Mouse (Mus musculus): ENCODE results near the gene Iqgap1. TPM values are rescaled to one million over a fixed set of nuclear protein-coding genes. Genes with fewer than 3 reads are reported as not detected.
"Not testable (repeated sequence)": the region's sequence is repeated elsewhere in the genome, so short reads cannot be mapped to it uniquely, and the experiment has no call there.

Iqgap1 gene
- polyA plus RNA-seq, 1 experiment from 2014 or later: 14.4 TPM

DNA sequence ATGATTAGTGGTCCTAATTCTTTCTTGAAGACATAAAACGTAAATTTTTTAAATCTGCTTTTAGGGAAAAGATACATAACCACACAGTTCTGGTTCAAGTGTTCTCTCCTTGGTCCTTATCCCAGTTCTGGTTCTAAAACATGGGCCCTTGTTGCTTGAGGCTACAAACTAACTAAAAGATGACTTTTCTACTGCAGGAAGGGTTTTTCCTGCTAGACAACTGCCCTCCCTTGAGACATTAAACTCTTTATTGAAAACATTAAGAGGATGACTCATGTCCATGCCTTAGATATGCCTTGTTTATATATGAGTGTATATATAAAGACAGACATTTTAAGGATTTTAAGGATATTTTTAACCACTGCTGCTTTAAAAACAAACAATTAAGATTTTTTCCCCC lies 17.4 kb upstream of the Iqgap1 start:
- Histone ChIP-seq H3K9me3 (replicated peaks) (no peaks in the 10 kb centered on the region), H3K27me3 (no peaks in the 10 kb centered on the region), H3K4me1 (replicated peaks) (peaks cover 2% of the 10 kb centered on the region), H3K36me3 (replicated peaks) (no peaks in the 10 kb centered on the region), H3K4me2 (no peak overlapping the region), H3K27ac (replicated peaks) (no peak overlapping the region), H3K9ac (no peak overlapping the region), H3K4me3 (replicated peaks) (no peak overlapping the region)
- no peak for ATAC-seq (ENCODE audit: insufficient read depth)
- WGBS (ENCODE audit: insufficient replicate concordance): 69% methylated on average over 1 of the region's 1 CpGs

DNA sequence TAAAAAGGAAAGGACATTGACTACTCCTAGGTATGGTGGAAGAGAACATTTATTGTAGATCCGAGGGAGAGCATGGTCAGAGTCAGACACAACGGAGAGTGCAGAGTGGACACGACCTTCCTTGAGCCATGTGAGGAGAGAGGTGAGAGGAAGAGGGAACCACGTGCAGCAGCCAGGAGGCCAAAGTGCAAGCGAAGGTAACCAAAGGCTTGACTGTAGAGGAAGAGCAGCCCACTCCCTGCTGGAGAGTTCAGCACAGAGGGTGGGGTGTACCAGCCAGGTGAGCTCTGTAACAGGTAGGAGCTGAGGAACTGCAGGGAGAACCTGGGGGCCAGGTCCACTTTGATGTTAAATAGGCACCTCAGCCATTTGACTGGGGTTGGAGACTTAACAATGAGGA lies 16.4 kb upstream of the Iqgap1 start:
- H3K4me3 ChIP-seq (replicated peaks): no peak overlapping the region
- H3K9me3 ChIP-seq (replicated peaks): no peaks in the 10 kb centered on the region
- ATAC-seq (ENCODE audit: insufficient read depth): no peak
- peaks cover 4% of the 10 kb centered on the region for H3K4me1 ChIP-seq (replicated peaks)
- no peaks in the 10 kb centered on the region for H3K27me3 ChIP-seq
- WGBS (ENCODE audit: insufficient replicate concordance): 56% methylated on average over 5 of the region's 5 CpGs
- H3K4me2 ChIP-seq: no peak overlapping the region
- H3K9ac ChIP-seq: no peak overlapping the region
- H3K27ac ChIP-seq (replicated peaks): no peak overlapping the region
- H3K36me3 ChIP-seq (replicated peaks): no peaks in the 10 kb centered on the region

- no peaks in the 10 kb centered on the region for H3K27me3 ChIP-seq
- H3K4me3 ChIP-seq (replicated peaks): no peak overlapping the region
- H3K27ac ChIP-seq (replicated peaks): no peak overlapping the region
- ATAC-seq (ENCODE audit: insufficient read depth): no peak
- WGBS (ENCODE audit: insufficient replicate concordance): 46% methylated on average over 4 of the region's 4 CpGs
- no peak overlapping the region for H3K4me2 ChIP-seq
- H3K9ac ChIP-seq: no peak overlapping the region
- H3K36me3 ChIP-seq (replicated peaks): no peaks in the 10 kb centered on the region
- H3K4me1 ChIP-seq (replicated peaks): peaks cover 4% of the 10 kb centered on the region
- no peaks in the 10 kb centered on the region for H3K9me3 ChIP-seq (replicated peaks)
Measured at GRCm38 (mm10) chr7:80840937-80841336, 15.2 kb upstream of the Iqgap1 start.

DNA sequence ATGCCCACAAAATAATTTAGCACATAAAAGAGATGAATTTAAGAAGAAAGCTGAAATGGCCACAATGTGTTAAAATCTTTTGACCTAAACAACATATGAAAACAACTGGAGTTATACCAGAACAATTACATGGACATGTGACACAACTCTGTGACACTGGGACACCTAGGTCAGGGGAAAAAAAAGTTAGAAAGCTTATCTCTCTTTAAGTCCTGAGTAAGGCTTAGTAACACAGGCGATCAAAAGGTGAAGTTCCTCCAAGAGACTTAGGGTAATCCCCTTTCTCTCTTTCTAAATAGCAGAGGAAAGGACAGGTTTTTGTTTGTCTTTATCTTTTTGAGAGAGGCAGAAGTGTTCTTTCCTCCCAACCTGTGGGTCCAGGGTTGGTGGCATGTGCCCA lies 14.5 kb upstream of the Iqgap1 start:
- Histone ChIP-seq H3K27me3 (no peaks in the 10 kb centered on the region), H3K9me3 (replicated peaks) (no peaks in the 10 kb centered on the region), H3K36me3 (replicated peaks) (no peaks in the 10 kb centered on the region), H3K9ac (no peak overlapping the region), H3K4me1 (replicated peaks) (peaks cover 4% of the 10 kb centered on the region), H3K4me2 (no peak overlapping the region), H3K4me3 (replicated peaks) (no peak overlapping the region), H3K27ac (replicated peaks) (no peak overlapping the region)
- no peak for ATAC-seq (ENCODE audit: insufficient read depth)
- 17% methylated on average over 1 of the region's 1 CpGs for WGBS (ENCODE audit: insufficient replicate concordance)

GRCm38 (mm10) chr7:80839755-80840154 lies 14.0 kb upstream of the Iqgap1 start:
- H3K36me3 ChIP-seq (replicated peaks): no peaks in the 10 kb centered on the region
- no peak overlapping the region for H3K4me3 ChIP-seq (replicated peaks)
- H3K4me2 ChIP-seq: no peak overlapping the region
- H3K9me3 ChIP-seq (replicated peaks): no peaks in the 10 kb centered on the region
- no peak overlapping the region for H3K9ac ChIP-seq
- H3K27me3 ChIP-seq: no peaks in the 10 kb centered on the region
- ATAC-seq (ENCODE audit: insufficient read depth): no peak
- H3K4me1 ChIP-seq (replicated peaks): peaks cover 4% of the 10 kb centered on the region
- H3K27ac ChIP-seq (replicated peaks): no peak overlapping the region

DNA sequence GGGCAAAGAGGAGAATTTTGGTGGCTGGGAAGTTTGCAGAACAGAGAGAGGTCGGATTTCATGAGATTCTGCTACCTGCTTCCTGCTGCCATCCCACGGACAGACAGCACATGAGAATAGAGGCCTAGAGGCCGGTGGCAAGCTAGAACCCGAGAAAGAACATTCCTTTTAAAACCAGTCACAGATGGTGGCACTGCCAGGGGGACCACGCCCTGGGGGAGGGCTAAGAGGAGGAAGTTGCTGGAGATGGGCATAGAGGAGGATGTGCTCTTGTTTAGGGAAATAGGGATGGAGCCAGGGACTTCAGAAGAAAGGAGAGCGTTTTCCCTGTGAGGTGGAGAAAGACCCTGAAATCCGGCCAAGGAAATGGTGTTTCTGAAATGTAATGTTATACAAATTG lies 12.5 kb upstream of the Iqgap1 start:
- H3K4me2 ChIP-seq: no peak overlapping the region
- WGBS (ENCODE audit: insufficient replicate concordance): 39% methylated on average over 7 of the region's 7 CpGs
- peaks cover 10% of the 10 kb centered on the region for H3K4me1 ChIP-seq (replicated peaks)
- ATAC-seq (ENCODE audit: insufficient read depth): no peak
- H3K4me3 ChIP-seq (replicated peaks): no peak overlapping the region
- H3K27ac ChIP-seq (replicated peaks): no peak overlapping the region
- no peak overlapping the region for H3K9ac ChIP-seq
- H3K27me3 ChIP-seq: no peaks in the 10 kb centered on the region
- H3K36me3 ChIP-seq (replicated peaks): no peaks in the 10 kb centered on the region
- H3K9me3 ChIP-seq (replicated peaks): no peaks in the 10 kb centered on the region

GRCm38 (mm10) chr7:80837736-80838135 lies 12.0 kb upstream of the Iqgap1 start:
- Histone ChIP-seq H3K9me3 (replicated peaks) (no peaks in the 10 kb centered on the region), H3K36me3 (replicated peaks) (no peaks in the 10 kb centered on the region), H3K9ac (no peak overlapping the region), H3K4me3 (replicated peaks) (no peak overlapping the region), H3K27me3 (no peaks in the 10 kb centered on the region), H3K27ac (replicated peaks) (no peak overlapping the region), H3K4me2 (no peak overlapping the region), H3K4me1 (replicated peaks) (peaks cover 13% of the 10 kb centered on the region)
- 54% methylated on average over 9 of the region's 9 CpGs for WGBS (ENCODE audit: insufficient replicate concordance)
- ATAC-seq (ENCODE audit: insufficient read depth): no peak

GRCm38 (mm10) chr7:80835984-80836652 lies 10.3 kb upstream of the Iqgap1 start:
- Histone ChIP-seq H3K36me3 (replicated peaks) (no peaks in the 10 kb centered on the region), H3K9ac (no peak overlapping the region), H3K4me3 (replicated peaks) (no peak overlapping the region), H3K27me3 (no peaks in the 10 kb centered on the region), H3K4me2 (no peak overlapping the region), H3K27ac (replicated peaks) (no peak overlapping the region), H3K4me1 (replicated peaks) (peaks cover 16% of the 10 kb centered on the region), H3K9me3 (replicated peaks) (no peaks in the 10 kb centered on the region)
- 54% methylated on average over 4 of the region's 4 CpGs for WGBS (ENCODE audit: insufficient replicate concordance)
- no peak for ATAC-seq (ENCODE audit: insufficient read depth)

DNA sequence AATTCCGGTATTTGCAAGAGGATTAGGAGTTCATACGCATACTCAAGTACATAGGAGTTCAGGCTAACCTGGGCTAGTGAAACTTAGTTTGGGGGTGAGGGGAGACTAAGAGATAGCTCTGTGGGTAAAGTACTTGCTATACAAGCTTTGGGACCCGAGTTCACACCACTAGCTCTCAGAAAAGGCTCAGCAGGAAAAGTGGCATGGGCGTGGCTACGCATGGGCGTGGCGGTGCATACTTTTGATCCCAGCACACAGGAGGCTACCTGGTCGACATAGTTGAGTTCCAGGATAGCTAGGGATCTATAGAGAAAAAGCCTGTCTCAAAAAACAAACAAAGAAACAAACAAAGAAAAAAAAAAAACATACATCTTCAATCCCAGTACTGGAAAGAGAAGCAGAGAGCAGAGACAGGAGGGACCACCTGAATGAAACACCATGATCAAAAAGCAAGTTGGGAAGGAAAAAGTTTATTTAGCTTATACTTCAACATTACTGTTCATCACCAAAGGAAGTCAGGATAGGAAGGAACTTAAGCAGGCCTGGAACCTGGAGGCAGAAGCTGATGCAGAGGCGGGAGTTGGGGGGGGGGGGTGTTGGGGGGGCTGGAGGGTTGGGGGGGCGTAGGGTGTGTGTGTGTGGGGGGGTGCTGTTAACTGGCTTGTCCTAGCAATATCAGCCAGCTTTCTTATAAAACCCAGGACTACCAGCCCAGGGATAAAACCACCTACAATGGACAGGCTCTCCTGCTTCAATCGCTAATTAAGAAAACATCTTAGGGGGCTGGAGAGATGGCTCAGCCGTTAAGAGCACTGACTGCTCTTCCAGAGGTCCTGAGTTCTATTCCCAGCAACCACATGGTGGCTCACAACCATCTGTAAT lies 8.1 kb upstream of the Iqgap1 start:
- H3K27me3 ChIP-seq: no peaks in the 10 kb centered on the region
- H3K4me3 ChIP-seq (replicated peaks): no peak overlapping the region
- H3K4me2 ChIP-seq: no peak overlapping the region; the same call in 1 of the 2 replicates
- no peak overlapping the region for H3K9ac ChIP-seq
- no peaks in the 10 kb centered on the region for H3K9me3 ChIP-seq (replicated peaks)
- no peak overlapping the region for H3K27ac ChIP-seq (replicated peaks)
- no peak for ATAC-seq (ENCODE audit: insufficient read depth)
- H3K4me1 ChIP-seq (replicated peaks): peaks cover 16% of the 10 kb centered on the region
- 42% methylated on average over 12 of the region's 12 CpGs for WGBS (ENCODE audit: insufficient replicate concordance)
- no peaks in the 10 kb centered on the region for H3K36me3 ChIP-seq (replicated peaks)

DNA sequence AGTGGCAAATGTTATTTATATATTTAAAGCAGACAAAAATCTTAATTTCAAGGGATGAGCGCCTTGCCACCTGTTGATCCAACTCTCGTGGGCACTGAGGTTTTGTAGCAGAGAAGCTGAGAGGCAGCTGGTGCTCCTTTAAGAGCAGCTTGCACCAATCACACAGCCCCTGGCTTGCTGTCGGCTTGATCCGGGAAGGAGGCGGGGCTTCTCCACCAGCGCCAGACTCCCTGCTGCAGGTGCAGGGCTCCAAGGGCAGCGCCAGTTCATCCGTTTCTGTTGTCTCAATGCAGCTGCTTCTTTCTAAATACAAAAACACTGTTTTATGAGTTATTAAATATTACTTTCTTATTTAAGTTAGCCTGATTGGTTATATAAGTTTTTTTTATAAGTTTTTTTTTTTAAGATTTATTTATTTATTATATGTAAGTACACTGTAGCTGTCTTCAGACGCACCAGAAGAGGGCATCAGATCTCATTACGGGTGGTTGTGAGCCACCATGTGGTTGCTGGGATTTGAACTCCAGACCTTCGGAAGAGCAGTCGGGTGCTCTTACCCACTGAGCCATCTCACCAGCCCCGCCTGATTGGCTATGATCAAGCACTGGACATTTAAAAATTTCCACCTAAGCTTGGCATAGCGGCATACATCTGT lies 7.3 kb upstream of the Iqgap1 start:
- H3K9ac ChIP-seq; H3K4me3 ChIP-seq (replicated peaks); H3K9me3 ChIP-seq (replicated peaks); H3K27ac ChIP-seq (replicated peaks); H3K27me3 ChIP-seq; H3K36me3 ChIP-seq (replicated peaks): not testable (repeated sequence)
- peak overlapping the region; percentile 36 for H3K4me2 ChIP-seq
- ATAC-seq (ENCODE audit: insufficient read depth): peak; percentile 49; the same call in 1 of the 2 replicates
- 10% methylated on average over 14 of the region's 14 CpGs for WGBS (ENCODE audit: insufficient replicate concordance)
- peaks cover 13% of the 10 kb centered on the region for H3K4me1 ChIP-seq (replicated peaks)

- Histone ChIP-seq H3K4me3 (replicated peaks) (no peak overlapping the region), H3K27me3 (no peaks in the 10 kb centered on the region), H3K4me2 (no peak overlapping the region; the same call in 1 of the 2 replicates), H3K9me3 (replicated peaks) (no peaks in the 10 kb centered on the region), H3K36me3 (replicated peaks) (no peaks in the 10 kb centered on the region), H3K4me1 (replicated peaks) (peaks cover 11% of the 10 kb centered on the region), H3K9ac (no peak overlapping the region), H3K27ac (replicated peaks) (no peak overlapping the region)
- WGBS (ENCODE audit: insufficient replicate concordance): 9% methylated on average over 4 of the region's 4 CpGs
- no peak for ATAC-seq (ENCODE audit: insufficient read depth)
Measured at GRCm38 (mm10) chr7:80832191-80832590, 6.4 kb upstream of the Iqgap1 start.

Measured in liver, embryonic 15.5 days (tissue).